Mouse (Mus musculus): Measurements from ENCODE around the gene Vegfb. TPM values are rescaled to one million over a fixed set of nuclear protein-coding genes. Genes with fewer than 3 reads are reported as not detected.

Gene Vegfb
- polyA plus RNA-seq, 1 experiment: 255 TPM

GRCm38 (mm10) chr19:6942764-6943163 lies 44.7 kb downstream of the Vegfb start:
- peaks cover 5% of the 10 kb centered on the region; the same call in 1 of the 2 replicates for H3K4me1 ChIP-seq (ENCODE audit: control insufficient read depth, insufficient read depth, insufficient read length, low read length)
- H3K4me3 ChIP-seq (ENCODE audit: insufficient read depth, low read depth, low read length): peak overlapping the region; percentile 70
- peak overlapping the region; percentile 79 for H3K27ac ChIP-seq (replicated peaks; ENCODE audit: low read depth, low read length)

GRCm38 (mm10) chr19:6942249-6942691 lies 45.2 kb downstream of the Vegfb start, which contains the start of gene Gpr137:
TSS of gene Gpr137 (minus strand) at chr19:6942480.
- Histone ChIP-seq H3K27ac (replicated peaks; ENCODE audit: low read depth, low read length) (peak within 1 kb of the TSS; percentile 84), H3K4me1 (ENCODE audit: control insufficient read depth, insufficient read depth, insufficient read length, low read length) (peaks cover 5% of the 10 kb centered on the region; the same call in 1 of the 2 replicates)

GRCm38 (mm10) chr19:6941372-6942248 lies 45.8 kb downstream of the Vegfb start, which contains the start of gene Bad:
TSS of gene Bad (plus strand) at chr19:6941861.
- Histone ChIP-seq H3K4me3 (ENCODE audit: insufficient read depth, low read depth, low read length) (peak within 1 kb of the TSS; percentile 82), H3K4me1 (ENCODE audit: control insufficient read depth, insufficient read depth, insufficient read length, low read length) (peaks cover 5% of the 10 kb centered on the region; the same call in 1 of the 2 replicates), H3K27ac (replicated peaks; ENCODE audit: low read depth, low read length) (peak within 1 kb of the TSS; percentile 84)

More at GRCm38 (mm10) chr19:6942249-6942691, 45.2 kb downstream of the Vegfb start, which contains the start of gene Gpr137:
- peak within 1 kb of the TSS; percentile 82 for H3K4me3 ChIP-seq (ENCODE audit: insufficient read depth, low read depth, low read length)

GRCm38 (mm10) chr19:6940396-6941351 lies 46.8 kb downstream of the Vegfb start:
- Histone ChIP-seq H3K27ac (replicated peaks; ENCODE audit: low read depth, low read length) (peak overlapping the region; percentile 72), H3K4me3 (ENCODE audit: insufficient read depth, low read depth, low read length) (peak overlapping the region; percentile 82), H3K4me1 (ENCODE audit: control insufficient read depth, insufficient read depth, insufficient read length, low read length) (peaks cover 5% of the 10 kb centered on the region; the same call in 1 of the 2 replicates)

GRCm38 (mm10) chr19:6939106-6940002 lies 48.1 kb downstream of the Vegfb start:
- no peak overlapping the region for H3K27ac ChIP-seq (replicated peaks; ENCODE audit: low read depth, low read length)
- H3K4me1 ChIP-seq (ENCODE audit: control insufficient read depth, insufficient read depth, insufficient read length, low read length): peaks cover 5% of the 10 kb centered on the region; the same call in 1 of the 2 replicates
- H3K4me3 ChIP-seq (ENCODE audit: insufficient read depth, low read depth, low read length): no peak overlapping the region

- Histone ChIP-seq H3K4me3 (ENCODE audit: insufficient read depth, low read depth, low read length) (no peak overlapping the region), H3K27ac (replicated peaks; ENCODE audit: low read depth, low read length) (no peak overlapping the region), H3K4me1 (ENCODE audit: control insufficient read depth, insufficient read depth, insufficient read length, low read length) (peaks cover 14% of the 10 kb centered on the region; the same call in 1 of the 2 replicates)
Observed at GRCm38 (mm10) chr19:6937541-6938465, 49.6 kb downstream of the Vegfb start.

GRCm38 (mm10) chr19:6936299-6936698 lies 51.2 kb downstream of the Vegfb start:
- Histone ChIP-seq H3K4me1 (ENCODE audit: control insufficient read depth, insufficient read depth, insufficient read length, low read length) (peaks cover 17% of the 10 kb centered on the region; the same call in 1 of the 2 replicates), H3K27ac (replicated peaks; ENCODE audit: low read depth, low read length) (no peak overlapping the region), H3K4me3 (ENCODE audit: insufficient read depth, low read depth, low read length) (no peak overlapping the region)

GRCm38 (mm10) chr19:6934195-6934977 lies 53.1 kb downstream of the Vegfb start, which contains the start of gene Kcnk4:
TSS of gene Kcnk4 (minus strand) at chr19:6934515.
- peaks cover 12% of the 10 kb centered on the region; the same call in 1 of the 2 replicates for H3K4me1 ChIP-seq (ENCODE audit: control insufficient read depth, insufficient read depth, insufficient read length, low read length)
- peak within 1 kb of the TSS; percentile 47 for H3K4me3 ChIP-seq (ENCODE audit: insufficient read depth, low read depth, low read length)
- H3K27ac ChIP-seq (replicated peaks; ENCODE audit: low read depth, low read length): no peak within 1 kb of the TSS

- Histone ChIP-seq H3K27ac (replicated peaks; ENCODE audit: low read depth, low read length) (no peak overlapping the region), H3K4me3 (ENCODE audit: insufficient read depth, low read depth, low read length) (peak overlapping the region; percentile 47), H3K4me1 (ENCODE audit: control insufficient read depth, insufficient read depth, insufficient read length, low read length) (peaks cover 12% of the 10 kb centered on the region; the same call in 1 of the 2 replicates)
Observed at GRCm38 (mm10) chr19:6933436-6934194, 53.8 kb downstream of the Vegfb start.

- H3K4me3 ChIP-seq (ENCODE audit: insufficient read depth, low read depth, low read length): no peak overlapping the region
Observed at GRCm38 (mm10) chr19:6933102-6933435, 54.4 kb downstream of the Vegfb start.

More at GRCm38 (mm10) chr19:6933102-6933435, 54.4 kb downstream of the Vegfb start:
- no peak overlapping the region for H3K27ac ChIP-seq (replicated peaks; ENCODE audit: low read depth, low read length)
- H3K4me1 ChIP-seq (ENCODE audit: control insufficient read depth, insufficient read depth, insufficient read length, low read length): peaks cover 12% of the 10 kb centered on the region; the same call in 1 of the 2 replicates

All from brown adipose tissue, adult 24 weeks (tissue).